Mouse (Mus musculus) stomach, postnatal 0 days (tissue): Measurements from ENCODE around the gene Adgrf1. TPM values are rescaled to one million over a fixed set of nuclear protein-coding genes. Genes with fewer than 3 reads are reported as not detected.
A peak's percentile ranks its signal among the peaks of the same experiment; 100 is the strongest.

Source experiments
- ATAC-seq: fragments of 200-750 bp; cut with Nextera tagmentation; 2 replicates; pipeline ENCODE4 v1.8.0; 2017; ENCODE audit not compliant: low FRiP score, low TSS enrichment
- DNase-seq: peaks from one replicate; pipeline ENCODE4 v3.0.0-alpha.2; 2016; ENCODE audit warnings: low spot score
- H3K27ac ChIP-seq: fragments of 300-500 bp; sonication (generic); replicated peaks from 2 replicates; pipeline ENCODE4 v1.5.1; 2014; ENCODE audit warnings: mild to moderate bottlenecking, control low read depth
- H3K27me3 ChIP-seq: fragments of 300-500 bp; sonication (generic); 2 replicates; pipeline ENCODE4 v1.6.1; 2014; ENCODE audit warnings: low read length; ENCODE audit not compliant: control insufficient read depth, insufficient read depth
- H3K36me3 ChIP-seq: fragments of 300-500 bp; sonication (generic); 2 replicates; pipeline ENCODE4 v1.6.1; 2014; ENCODE audit warnings: low read length, mixed read lengths; ENCODE audit not compliant: control insufficient read depth, insufficient read depth
- H3K4me1 ChIP-seq: fragments of 300-500 bp; sonication (generic); replicated peaks from 2 replicates; pipeline ENCODE4 v1.6.1; 2014; ENCODE audit warnings: antibody characterized with exemption; ENCODE audit not compliant: control insufficient read depth, insufficient read depth
- H3K4me2 ChIP-seq: fragments of 300-500 bp; sonication (generic); replicated peaks from 2 replicates; pipeline ENCODE4 v1.6.1; 2014; ENCODE audit warnings: low read depth, mild to moderate bottlenecking, control low read depth, moderate library complexity
- H3K4me3 ChIP-seq: fragments of 300-500 bp; sonication (generic); 2 replicates; pipeline ENCODE4 v1.5.1; 2014; ENCODE audit warnings: low read depth, low read length, control low read depth
- H3K9ac ChIP-seq: fragments of 300-500 bp; sonication (generic); 2 replicates; pipeline ENCODE4 v1.6.1; 2014; ENCODE audit warnings: mild to moderate bottlenecking, low read length, control low read depth, mixed read lengths
- H3K9me3 ChIP-seq: fragments of 300-500 bp; sonication (generic); 2 replicates; pipeline ENCODE4 v1.6.1; 2016; ENCODE audit warnings: low read length; ENCODE audit not compliant: control insufficient read depth
- CTCF ChIP-seq: IDR thresholded peaks from 2 replicates; pipeline ENCODE4 v1.5.1; 2016; ENCODE audit warnings: antibody characterized with exemption, low read depth, mild to moderate bottlenecking, moderate library complexity
- EP300 ChIP-seq: optimal IDR thresholded peaks from 2 replicates; pipeline ENCODE3; 2016; ENCODE audit warnings: antibody characterized with exemption
- WGBS: fragments of 180-500 bp; shearing (Covaris S2); extraction: QIAGEN DNeasy Blood & Tissue Kit; methylation state at CpG from one replicate; pipeline ENCODE4 v1.1.7; 2014; 5-methylcytosine and 5-hydroxymethylcytosine counted together
- polyA plus RNA-seq: library from polyadenylated mRNA; unstranded; fragments of >200 nt; fragmentation: Nextera tagmentation; extraction: Ambion mirVana; gene quantifications from 2 replicates; pipeline ENCODE4 v1.2.1, GENCODE M21; 2015

The Adgrf1 gene
- polyA plus RNA-seq, 1 experiment from 2014 or later = 0.17 TPM

- 21% methylated on average over 4 of the region's 4 CpGs for WGBS
- H3K27ac ChIP-seq = no peak overlapping the region
- no peaks in the 10 kb centered on the region for H3K36me3 ChIP-seq
- no peak overlapping the region for H3K4me2 ChIP-seq
- no peaks in the 10 kb centered on the region for H3K4me1 ChIP-seq
- no peak for DNase-seq
- no peaks in the 10 kb centered on the region for H3K9me3 ChIP-seq
- no peak overlapping the region for H3K9ac ChIP-seq
- TF ChIP-seq EP300 (no peak), CTCF (no peak)
- no peak for ATAC-seq
- no peaks in the 10 kb centered on the region for H3K27me3 ChIP-seq
- H3K4me3 ChIP-seq = no peak overlapping the region
These were observed 7.1 kb downstream of the Adgrf1 start for GRCm38 (mm10) chr17:43277223-43277622.

DNA sequence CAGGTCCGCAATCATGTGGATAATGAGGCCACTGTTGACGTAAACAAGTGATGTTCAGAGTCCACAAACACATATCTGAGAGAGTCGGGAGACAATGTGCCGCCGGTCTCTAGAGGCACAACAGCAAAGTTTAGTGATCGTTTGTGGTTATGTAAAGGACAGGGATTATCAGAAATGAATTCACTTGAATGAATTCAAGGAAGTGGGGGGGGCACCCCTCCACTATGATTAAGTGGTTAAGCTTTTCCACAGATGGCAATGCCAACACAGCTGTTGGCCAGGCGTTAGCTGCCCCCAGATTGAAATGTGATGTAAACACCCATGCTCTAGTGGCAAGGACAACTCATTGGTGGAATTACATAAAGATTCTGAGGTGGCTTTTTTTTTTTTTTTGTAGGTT is 9.5 kb downstream of the Adgrf1 start:
- Histone ChIP-seq H3K4me1 (no peaks in the 10 kb centered on the region), H3K27me3 (no peaks in the 10 kb centered on the region), H3K36me3 (no peaks in the 10 kb centered on the region), H3K9me3 (no peaks in the 10 kb centered on the region), H3K27ac (no peak overlapping the region), H3K9ac (no peak overlapping the region), H3K4me3 (no peak overlapping the region), H3K4me2 (no peak overlapping the region)
- WGBS = 70% methylated on average over 7 of the region's 7 CpGs
- TF ChIP-seq CTCF (no peak), EP300 (no peak)
- ATAC-seq (no peak), DNase-seq (no peak)

- H3K4me2 ChIP-seq = no peak overlapping the region
- H3K4me1 ChIP-seq = no peaks in the 10 kb centered on the region
- DNase-seq (no peak), ATAC-seq (no peak)
- TF ChIP-seq EP300 = no peak
- no peak for TF ChIP-seq CTCF
- H3K27me3 ChIP-seq = no peaks in the 10 kb centered on the region
- 76% methylated on average over 4 of the region's 4 CpGs for WGBS
- H3K27ac ChIP-seq = no peak overlapping the region
- no peaks in the 10 kb centered on the region for H3K36me3 ChIP-seq
- H3K9ac ChIP-seq = no peak overlapping the region
- H3K4me3 ChIP-seq = no peak overlapping the region
- no peaks in the 10 kb centered on the region for H3K9me3 ChIP-seq
These were observed 12.2 kb downstream of the Adgrf1 start for GRCm38 (mm10) chr17:43282353-43282752.

DNA sequence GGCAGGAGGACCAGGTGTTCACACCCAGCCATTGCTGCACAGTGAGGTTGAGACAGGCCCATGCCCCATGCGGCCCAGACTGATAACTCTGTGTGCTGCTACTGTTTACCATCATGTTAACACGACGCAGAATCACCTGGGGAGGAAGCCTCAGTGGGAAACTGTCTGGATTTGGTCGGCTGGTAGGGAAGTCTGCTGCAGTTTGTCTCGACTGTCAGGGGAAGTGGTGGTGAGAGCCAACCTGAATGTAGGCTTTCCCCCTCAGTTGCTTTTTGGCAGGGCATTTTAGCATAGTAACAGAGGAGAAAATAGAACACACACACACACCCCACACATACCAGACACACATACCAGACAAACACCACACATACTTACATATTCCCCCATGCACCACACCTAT is 12.7 kb downstream of the Adgrf1 start:
- 45% methylated on average over 5 of the region's 5 CpGs for WGBS
- ATAC-seq (no peak), DNase-seq (no peak)
- Histone ChIP-seq H3K27ac (no peak overlapping the region), H3K36me3 (no peaks in the 10 kb centered on the region), H3K4me1 (no peaks in the 10 kb centered on the region), H3K9me3 (no peaks in the 10 kb centered on the region), H3K4me3 (no peak overlapping the region), H3K4me2 (no peak overlapping the region), H3K9ac (no peak overlapping the region), H3K27me3 (no peaks in the 10 kb centered on the region)
- TF ChIP-seq CTCF (no peak), EP300 (no peak)

DNA sequence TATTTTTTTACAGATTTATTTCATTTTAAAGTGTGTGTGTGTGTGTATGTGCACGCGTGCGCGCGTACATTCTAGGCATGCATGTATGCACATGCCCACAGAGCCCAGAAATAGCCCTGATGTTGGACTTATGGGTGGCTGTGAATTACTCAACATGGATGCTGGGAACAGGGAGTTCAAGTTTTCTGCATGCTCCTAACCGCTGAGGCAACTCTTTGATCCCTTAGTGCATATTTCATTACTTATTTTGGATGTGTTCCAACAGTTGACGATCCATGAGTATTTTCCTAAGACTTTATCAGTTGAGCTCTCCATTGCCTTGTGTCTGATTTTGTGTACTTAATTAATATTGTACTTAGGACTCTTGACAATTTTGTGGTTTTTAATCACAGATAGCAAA is 29.4 kb downstream of the Adgrf1 start:
- Histone ChIP-seq H3K9me3 (no peaks in the 10 kb centered on the region), H3K4me1 (no peaks in the 10 kb centered on the region), H3K36me3 (no peaks in the 10 kb centered on the region), H3K27me3 (no peaks in the 10 kb centered on the region), H3K9ac (no peak overlapping the region), H3K27ac (no peak overlapping the region), H3K4me2 (no peak overlapping the region), H3K4me3 (no peak overlapping the region)
- WGBS = 72% methylated on average over 7 of the region's 7 CpGs
- TF ChIP-seq CTCF (no peak), EP300 (no peak)
- no peak for DNase-seq
- no peak for ATAC-seq

- 53% methylated on average over 7 of the region's 7 CpGs for WGBS
- ATAC-seq (0 out of 2 replicates have a peak, but pooled peaks have one; percentile 19), DNase-seq (no peak)
- Histone ChIP-seq H3K9me3 (no peaks in the 10 kb centered on the region), H3K4me1 (no peaks in the 10 kb centered on the region), H3K4me2 (peak overlapping the region; percentile 55; the same call in 1 of the 2 replicates), H3K36me3 (no peaks in the 10 kb centered on the region), H3K27ac (no peak overlapping the region), H3K4me3 (no peak overlapping the region), H3K9ac (no peak overlapping the region), H3K27me3 (no peaks in the 10 kb centered on the region)
- TF ChIP-seq EP300 = no peak
- TF ChIP-seq CTCF = no peak
These were observed 56.0 kb downstream of the Adgrf1 start for GRCm38 (mm10) chr17:43325986-43326671.
